Mouse (Mus musculus): ENCODE results near the gene Dok3.
"Not testable (repeated sequence)": the region's sequence is repeated elsewhere in the genome, so short reads cannot be mapped to it uniquely, and the experiment has no call there.

The Dok3 gene

DNA sequence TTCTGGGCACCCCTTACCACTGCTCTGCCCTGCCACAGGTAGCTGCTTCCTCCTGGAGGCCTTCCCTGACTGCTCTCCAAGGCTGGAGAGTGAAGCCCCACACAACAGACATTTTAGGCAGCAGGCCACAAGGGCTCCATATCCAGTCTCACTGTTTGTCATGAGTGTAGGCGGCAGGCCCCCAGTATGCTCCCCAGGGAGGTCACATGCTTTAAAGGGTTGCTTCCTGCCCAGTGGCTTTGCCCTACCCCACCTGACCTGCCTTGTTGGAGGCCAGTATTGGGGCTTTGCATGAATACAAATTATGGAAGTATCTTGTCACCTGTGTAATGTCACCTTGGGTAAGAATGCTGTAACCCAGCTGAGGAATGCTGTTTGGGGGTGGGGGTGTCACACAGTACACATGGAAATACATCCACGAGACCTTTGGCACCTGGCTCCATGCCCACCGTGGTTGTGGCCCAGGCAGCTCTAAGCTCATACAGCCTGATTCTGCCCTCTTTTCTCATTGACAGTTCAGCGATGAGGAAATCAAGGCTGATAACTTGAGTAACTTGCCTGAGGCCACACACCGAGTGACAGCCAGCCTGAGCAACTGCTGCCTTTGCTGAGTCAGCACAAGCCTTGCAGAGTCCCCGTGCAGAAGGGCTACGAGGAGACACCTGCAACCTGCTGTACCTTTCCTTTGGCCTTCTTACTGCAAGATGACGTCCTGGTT lies at the start of gene Dok3:
Gene Dok3 (minus strand): TSS at position 99 of the 718 bp plus-strand sequence.
- DNase-seq (ENCODE audit: extremely low spot score, low read depth, low spot score), result no peak

DNA sequence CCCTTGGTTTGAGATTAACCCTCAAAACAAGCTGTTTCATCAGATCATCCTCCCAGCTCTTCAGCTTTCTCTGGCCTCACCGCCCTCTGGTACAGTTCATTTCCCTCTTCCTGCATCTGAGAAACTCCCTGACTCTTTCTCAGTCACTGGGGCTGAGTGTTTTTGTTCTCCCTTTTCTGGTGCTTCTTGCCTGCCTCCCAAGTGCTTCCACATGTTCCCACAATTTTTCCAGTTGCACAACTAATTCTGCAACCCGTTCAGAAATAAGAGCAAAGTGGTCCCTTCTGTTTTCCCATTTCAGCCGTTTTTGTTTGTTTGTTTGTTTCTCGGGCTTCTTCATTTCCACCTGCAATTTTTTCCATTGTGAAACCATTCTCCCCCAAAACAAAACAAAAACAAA lies 49.0 kb upstream of the Dok3 start:
- no peak for DNase-seq (ENCODE audit: extremely low spot score, low read depth, low spot score)

DNA sequence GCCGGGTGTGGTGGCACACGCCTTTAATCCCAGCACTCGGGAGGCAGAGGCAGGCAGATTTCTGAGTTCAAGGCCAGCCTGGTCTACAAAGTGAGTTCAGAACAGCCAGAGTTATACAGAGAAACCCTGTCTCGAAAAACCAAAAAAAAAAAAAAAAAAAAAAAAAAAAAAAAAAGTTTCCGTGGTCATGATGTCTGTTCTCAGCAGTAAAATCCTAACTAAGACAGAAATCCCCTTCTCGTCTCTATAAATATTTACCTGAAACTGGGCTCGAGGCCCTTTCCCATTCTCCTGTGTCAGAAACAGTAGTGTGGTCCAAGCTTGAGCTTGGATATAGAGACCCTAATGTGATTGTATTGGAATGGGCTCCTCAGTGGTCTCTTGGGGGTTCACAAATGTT lies 47.8 kb upstream of the Dok3 start:
- DNase-seq (ENCODE audit: extremely low spot score, low read depth, low spot score), result not testable (repeated sequence)

DNA sequence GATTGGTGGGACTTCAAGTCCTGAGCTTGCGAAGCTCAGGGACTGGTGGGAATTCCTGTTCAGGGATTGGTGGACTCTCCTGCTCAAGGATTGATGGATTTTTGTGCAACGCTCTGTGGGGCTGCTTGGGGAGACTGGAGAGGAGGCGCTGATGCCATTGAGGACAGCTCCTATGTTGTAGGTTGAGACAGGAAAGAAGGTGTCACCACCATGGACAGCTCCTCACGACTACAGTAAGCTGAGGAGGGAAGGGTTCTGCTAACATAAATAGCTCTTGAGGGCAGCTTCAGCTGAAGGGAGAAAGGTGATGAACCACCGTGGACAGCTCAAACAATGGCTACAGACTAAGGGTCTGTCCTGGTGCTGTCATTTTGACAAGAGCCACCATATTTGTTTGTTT lies 46.8 kb upstream of the Dok3 start:
- no peak for DNase-seq (ENCODE audit: extremely low spot score, low read depth, low spot score)

DNA sequence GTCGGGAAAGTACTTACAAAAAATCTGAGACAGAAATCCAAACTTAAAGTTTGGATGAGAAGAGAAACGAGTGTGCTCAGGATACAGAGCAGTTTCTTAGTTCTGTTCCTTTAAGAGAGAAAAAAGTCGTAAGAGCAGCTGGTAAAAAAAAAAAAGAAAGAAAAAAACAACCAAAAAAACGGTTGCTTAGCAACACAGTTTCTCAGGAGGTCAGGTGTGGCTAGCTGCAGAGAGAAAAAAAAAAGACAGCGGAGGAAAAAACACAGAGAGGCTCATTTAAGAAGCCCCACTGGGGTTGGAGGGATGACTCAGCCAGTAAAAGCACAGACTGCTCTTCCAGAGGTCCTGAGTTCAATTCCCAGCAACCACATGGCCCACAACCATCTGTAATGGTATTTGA lies 45.2 kb upstream of the Dok3 start:
- DNase-seq (ENCODE audit: extremely low spot score, low read depth, low spot score), result no peak

DNA sequence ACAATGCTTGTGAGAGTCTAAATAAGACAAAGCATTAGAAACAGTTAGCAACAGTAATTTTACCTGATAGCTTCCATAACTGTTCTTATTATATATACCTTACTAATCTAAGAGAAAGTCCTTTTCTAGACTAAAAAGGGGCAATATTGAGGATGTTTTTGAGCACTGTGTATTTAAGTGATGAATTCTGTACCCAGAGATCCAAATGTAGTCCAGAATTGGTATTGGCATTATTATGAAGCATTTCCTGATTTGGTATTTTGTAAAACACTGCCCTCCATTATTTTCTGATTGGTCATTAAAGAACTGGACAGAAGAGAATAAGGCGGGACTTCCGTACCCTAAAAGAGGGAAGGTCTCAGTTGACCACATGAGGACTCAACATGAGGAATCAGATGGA lies 44.3 kb upstream of the Dok3 start, which contains the start of gene Tmed9:
Gene Tmed9 (plus strand): TSS at position 301 of the 400 bp plus-strand sequence.
- no peak for DNase-seq (ENCODE audit: extremely low spot score, low read depth, low spot score)

DNA sequence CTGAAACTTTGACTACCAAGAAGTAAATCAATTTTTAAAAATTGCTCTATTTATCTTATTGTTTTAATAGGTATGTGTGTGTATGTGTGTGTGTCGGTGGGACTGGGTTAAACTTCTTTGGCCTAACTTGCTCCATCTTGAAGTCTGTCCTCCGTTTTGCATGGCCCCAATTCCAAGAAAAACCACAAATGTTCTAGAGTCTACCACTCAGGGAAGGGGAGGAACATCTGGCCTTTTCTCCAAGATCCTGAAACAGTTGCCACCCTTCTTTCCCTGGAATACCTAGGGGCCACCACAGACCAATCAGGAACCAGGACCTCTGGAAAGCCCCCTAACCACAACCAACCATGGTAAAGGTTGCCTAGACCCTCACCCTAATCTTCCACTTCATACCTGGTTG lies 42.9 kb upstream of the Dok3 start:
- no peak for DNase-seq (ENCODE audit: extremely low spot score, low read depth, low spot score)

DNA sequence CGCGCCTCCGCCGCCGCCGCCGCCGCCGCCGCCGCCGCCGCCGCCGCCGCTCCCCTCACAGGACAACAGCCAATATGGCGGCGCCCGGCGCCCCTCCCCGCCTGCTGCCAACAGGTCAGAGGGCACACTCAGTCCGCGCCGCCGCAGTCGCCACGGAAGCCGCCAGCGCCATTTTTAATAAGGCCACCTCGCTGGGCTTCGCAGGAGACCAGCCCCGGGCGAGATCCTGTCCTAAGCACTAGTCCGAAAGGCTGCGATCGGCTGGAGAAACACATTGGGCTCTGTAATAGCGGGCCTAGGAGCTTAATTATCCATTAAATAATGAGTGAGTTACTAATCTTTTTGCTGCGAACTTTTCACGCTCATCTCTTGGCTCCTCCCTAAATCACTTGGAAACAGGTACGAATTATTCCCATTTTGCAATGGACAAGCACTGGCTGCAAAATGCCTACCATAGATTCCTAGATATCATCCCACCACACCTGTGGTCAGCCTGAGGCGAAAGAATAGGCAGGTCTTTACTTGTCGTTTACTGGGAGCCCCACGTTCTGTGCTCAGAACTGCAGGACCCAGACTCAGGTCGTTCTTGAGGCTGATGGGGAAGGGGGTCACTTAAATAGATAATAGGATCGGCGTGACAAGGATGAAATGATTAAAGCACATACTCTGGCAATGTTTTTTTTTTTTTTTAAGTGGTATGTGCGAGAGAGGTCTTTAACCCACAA lies 42.1 kb upstream of the Dok3 start, which contains the start of gene Fam193b:
Gene Fam193b (minus strand): TSS at position 94 of the 725 bp plus-strand sequence.
- DNase-seq (ENCODE audit: extremely low spot score, low read depth, low spot score), result peak; percentile 60

DNA sequence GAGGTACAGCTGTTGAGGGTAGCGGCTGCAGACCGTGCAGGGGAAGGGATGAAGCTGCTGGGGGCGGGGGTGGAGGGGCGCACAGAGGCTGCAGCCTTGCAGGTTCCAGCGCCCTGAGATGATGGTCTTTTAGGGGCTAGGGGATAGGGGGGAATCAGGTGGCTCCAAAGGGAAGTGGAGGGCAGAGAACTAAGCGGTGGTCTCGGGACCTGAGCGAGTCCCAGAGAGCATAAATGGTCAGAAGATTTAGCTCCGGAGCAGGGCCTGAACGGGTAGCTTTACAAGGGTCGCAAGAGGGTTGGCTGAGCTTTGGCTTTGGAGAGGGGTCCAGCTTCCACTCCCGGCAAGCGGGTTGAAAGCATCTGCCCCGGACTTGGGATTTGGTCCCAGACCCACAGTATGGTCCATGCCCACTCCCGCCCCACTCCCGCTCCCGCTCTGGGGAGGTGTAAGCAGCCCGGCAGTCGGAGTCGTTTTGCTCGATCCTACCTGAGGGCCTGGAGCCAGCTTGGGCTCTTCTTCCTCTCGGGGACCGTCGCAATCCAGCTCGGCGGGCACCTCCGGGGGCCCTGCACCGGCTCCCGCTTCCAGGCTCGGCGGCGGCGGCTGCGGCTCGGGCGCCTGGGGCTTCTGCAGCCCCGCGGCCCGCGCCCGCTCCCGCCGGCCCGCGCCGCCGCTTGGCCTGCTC lies 41.3 kb upstream of the Dok3 start:
- no peak for DNase-seq (ENCODE audit: extremely low spot score, low read depth, low spot score)

DNA sequence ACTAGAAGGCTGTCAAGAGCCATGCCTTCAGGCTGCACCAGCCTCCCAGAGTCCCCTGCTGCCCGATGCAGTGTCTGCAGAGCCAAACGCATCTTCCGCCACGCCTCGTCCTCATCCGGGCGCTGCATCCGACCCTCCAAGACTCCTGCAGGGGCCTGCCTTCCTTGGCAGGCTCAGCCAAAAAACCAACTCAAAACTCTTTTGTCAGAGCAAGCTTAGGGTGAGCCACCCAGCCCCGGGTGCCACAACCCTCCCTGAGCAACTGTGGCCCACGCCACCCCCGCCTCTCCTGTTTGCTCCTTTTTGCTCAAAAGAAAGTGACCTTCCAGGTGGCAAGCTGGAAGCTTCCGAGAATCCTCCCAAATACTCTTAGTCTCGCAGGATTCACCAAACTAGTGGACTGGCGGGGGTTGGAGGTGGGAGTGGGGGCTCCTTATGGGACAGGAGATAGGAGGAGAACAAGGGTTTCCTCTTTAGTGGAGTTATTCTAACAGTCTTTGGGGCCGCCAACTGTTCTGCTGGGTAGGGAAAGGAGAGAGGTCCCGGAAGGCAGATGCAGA lies 40.7 kb upstream of the Dok3 start:
- DNase-seq (ENCODE audit: extremely low spot score, low read depth, low spot score), result no peak

DNA sequence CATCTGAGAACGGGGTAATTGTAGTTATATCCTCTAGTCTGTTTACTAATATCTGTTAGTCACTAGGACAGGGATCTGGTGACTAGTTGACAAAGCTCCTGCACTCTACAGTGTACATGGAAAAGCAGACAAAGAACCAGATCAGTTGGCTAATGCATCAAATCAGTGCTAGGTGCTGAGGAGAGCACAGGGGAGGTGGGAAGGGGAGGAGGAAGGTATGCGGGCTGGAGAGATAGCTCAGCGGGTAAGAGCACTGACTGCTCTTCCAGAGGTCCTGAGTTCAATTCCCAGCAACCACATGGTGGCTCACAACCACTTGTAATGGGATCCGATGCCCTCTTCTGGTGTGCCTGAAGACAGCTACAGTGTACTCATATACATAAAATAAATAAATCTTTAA lies 39.4 kb upstream of the Dok3 start:
- DNase-seq (ENCODE audit: extremely low spot score, low read depth, low spot score), result not testable (repeated sequence)

DNA sequence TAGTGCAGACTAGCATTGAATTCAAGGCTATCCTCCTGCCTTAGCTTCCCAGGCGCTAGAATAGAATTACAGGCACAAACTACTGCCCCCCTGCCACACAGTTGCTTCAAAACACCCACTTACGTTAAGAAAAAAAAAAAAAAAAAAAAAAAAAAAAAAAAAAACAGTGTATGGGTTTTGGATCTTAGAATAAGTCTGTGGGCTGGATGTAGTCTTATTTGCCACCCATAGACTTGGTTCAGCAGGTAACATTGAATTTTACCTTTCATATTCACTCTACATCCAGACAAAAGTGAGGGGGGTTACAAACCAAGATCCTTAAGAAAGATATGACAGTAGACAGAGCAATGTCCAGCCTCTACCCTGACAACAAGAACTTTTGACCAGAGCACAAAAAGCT lies 38.9 kb upstream of the Dok3 start:
- DNase-seq (ENCODE audit: extremely low spot score, low read depth, low spot score), result no peak

DNA sequence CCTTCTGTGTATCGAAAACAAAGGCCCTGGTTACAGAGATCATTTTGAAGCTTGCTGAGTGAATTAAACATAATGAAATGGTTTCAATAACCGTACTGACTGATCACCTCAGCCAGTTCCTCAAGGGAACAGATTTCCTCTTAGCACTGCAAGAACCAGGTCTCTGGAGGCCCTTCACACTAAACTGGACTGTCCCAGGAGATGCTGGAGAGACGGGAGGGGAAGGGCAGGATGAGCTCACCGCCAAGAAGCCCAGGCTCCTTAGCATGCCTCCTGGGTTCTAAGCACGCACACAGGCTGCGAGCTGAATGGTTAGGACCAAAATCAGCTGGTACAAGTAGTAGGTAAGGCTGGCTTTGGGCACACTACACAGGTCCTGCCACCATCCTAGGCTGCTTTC lies 37.9 kb upstream of the Dok3 start:
- DNase-seq (ENCODE audit: extremely low spot score, low read depth, low spot score), result no peak

DNA sequence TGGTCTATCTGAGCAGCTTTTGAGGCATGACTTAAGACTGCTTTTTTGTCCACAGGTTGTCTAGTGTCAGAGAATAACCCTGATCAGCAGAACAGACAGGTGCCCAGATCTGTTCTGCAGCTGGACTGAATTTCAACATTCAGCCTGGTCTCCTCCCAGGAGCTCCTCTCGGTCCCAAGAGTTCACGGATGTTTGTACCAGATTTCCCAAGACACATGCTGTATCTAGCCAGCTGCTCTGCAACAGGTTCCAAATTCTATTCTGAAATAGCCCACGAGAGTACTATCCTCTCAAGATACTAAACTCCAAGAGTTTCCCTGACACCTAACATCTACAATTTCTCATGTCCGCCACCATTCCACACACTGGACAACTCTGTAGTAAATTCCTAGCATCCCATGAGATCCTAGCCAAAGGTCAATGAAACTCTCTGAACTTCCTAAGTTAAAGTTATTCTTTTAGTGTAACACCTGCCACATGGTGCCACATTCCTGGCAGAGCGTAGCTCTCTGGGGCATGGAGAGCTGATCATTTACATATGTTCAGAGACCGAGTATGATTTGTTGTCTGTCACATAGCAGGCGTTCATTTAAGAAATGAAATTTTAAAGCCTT lies 34.3 kb upstream of the Dok3 start:
- no peak for DNase-seq (ENCODE audit: extremely low spot score, low read depth, low spot score)

DNA sequence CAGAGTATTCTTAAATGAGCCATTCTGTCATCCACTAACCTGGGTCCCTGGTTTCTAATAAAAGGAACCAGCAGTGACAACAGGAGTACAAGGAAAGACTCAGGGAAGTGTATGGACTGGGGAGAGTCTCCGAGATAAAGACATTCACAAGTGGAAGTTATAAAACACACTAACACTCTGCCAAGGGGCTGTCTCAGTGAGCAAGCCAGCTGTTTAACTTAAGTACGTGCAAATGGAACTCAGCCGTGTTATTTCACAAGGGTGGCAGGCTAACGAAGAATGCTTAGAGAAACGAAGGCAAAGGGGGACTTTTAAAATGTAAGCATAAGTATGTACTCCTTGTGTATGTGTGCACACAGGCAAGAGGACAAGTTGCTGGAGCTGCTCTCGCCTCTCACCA lies 28.4 kb upstream of the Dok3 start:
- DNase-seq (ENCODE audit: extremely low spot score, low read depth, low spot score), result no peak

DNA sequence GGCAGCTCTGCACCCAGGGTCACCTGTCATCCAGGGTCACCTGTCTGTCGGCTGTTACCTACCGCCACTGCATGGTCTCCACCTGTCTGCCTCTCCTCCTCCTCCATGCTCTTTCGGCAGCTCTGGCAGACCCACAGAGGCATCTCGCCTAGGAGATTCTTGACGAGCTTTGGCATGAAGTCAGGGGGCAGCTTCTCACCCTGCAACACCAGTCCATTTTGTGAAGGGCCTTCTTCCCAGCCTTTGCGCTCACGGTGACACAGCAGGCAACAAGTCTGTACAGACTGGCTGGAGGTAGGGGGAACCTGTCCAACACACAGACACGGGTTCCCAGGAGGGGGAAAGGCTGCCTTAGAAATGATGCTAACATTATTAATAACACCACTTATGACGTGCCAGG lies 26.8 kb upstream of the Dok3 start:
- no peak for DNase-seq (ENCODE audit: extremely low spot score, low read depth, low spot score)

DNA sequence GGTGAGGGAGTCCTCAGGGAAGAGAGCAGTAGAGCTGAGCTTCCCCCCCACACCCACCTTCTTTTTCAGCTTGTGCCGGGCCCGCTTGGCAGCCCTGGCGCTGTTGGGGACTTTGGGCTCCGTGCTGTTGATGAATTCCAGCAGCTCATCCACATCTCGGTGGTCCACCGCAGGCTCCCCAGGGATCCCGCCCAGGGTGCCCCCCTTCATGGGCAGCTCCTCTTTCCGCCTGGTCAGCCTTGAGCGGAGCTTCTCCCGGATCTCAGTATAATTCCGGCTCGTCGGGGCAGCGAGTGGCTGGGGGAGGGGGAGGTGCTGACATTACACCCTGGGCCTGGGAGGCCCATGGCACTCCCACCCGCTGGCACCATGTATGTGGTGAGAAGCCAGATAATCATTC lies 20.0 kb upstream of the Dok3 start:
- no peak for DNase-seq (ENCODE audit: extremely low spot score, low read depth, low spot score)

DNA sequence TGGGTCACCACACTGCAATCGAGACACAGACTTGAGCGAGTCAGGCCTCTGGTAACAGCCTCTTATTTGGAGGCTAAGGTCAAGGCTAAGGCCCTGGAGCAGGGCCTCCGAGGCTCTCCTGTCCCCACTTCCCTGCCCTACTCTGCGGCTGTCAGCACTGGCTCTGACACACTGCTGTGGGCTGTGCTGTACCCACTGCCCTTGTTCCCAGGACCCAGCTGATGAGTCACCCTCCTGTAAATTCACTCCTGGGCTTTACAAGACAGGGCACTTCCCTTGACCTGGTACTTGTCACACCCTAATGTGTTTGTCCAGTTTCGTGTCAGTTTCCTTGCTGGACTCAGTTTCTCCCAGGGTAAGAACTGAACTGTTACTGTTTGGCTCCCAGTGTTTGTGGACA lies 19.3 kb upstream of the Dok3 start:
- no peak for DNase-seq (ENCODE audit: extremely low spot score, low read depth, low spot score)

DNA sequence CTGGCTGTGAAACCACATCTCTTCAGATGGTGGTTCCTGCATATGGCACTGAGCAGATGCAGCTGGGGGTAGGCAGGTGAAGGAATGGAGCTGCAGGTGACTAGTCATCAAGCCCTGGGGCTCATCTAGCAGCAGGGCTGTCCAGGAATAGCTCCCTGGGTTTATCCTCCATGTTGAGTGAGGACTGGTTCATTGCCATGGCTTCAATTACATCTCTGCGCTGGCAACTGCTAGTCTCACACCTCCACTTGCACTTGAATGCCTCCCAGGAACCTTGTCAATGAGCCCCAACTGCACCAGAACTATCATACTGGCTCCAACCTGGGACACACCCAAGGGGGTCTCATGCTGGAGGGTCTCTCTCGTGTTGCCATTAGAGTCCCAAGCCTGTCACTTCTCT lies 18.8 kb upstream of the Dok3 start:
- no peak for DNase-seq (ENCODE audit: extremely low spot score, low read depth, low spot score)

DNA sequence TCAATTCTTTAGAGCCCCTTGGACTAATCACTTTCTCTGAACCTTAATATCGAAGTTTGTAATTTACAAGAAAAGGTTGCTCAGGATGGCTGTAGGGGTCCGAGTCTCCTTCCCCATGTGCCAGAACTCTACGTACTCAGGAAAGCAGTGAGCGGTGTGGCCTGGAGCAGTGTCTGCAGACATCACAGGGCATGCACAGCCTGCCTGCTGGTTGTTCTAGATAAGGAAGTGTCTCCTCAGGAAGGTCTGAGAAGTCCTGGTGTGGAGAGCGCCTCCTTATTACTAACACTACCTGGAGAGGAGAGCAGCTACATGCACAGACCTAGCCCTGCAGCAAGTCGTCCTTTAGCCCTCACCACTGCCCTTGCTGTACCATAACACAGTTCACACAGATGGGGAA lies 15.7 kb upstream of the Dok3 start:
- no peak for DNase-seq (ENCODE audit: extremely low spot score, low read depth, low spot score)

DNA sequence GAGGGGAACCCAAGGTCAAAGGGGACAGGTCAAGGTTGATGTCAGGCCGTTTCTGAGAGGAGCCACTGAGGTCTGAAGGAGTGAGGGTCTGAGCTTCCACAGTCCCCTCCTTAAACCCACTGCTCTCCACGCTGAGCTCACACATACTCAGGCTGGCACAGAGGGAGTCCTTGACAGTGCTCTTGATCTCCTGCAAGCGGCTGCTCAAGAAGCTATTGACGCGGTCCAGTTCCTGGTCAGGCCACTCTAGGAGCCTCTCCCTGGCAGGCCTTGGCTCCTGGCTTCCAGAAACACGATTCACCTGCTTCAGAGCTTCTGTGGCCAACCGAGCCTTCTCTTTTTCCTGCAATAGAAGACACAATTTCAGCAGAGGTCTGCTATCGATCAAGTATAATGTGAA lies 14.4 kb upstream of the Dok3 start:
- DNase-seq (ENCODE audit: extremely low spot score, low read depth, low spot score), result no peak

Measured in hindlimb bud, embryonic 11.5 days (tissue).